Comparison of ENCODE assay signal across 29 mouse cellular contexts in the genomic region with DNA sequence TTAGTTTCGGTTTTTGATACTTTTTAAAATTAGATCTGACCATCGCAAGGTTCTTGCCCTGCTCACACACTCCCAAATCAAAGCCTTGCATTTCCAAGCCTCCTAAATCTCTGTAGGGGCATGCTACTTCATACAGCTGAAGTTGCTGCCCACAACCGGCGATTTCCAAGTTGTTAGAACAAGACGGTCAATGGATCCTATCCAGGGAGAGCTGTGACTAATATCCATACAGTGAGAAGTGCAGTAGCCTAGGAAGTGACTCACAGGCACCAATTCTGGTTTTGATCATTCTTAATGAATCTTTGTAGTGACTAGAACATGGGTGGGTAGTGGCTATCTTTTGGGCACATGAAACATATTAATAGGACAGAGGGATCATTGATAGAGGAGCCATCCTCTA. TPM values are rescaled to one million over a fixed set of nuclear protein-coding genes. Genes with fewer than 3 reads are reported as not detected.
DNase-seq lines count a peak whose midpoint lies in the region; ATAC-seq and TF ChIP-seq lines count a peak whose summit lies in the region.
"Had no signal": no experiment of that assay in that cellular context is flagged by ENCODE, and none has a peak within 500 bp of the region (broad histone marks: within the 10 kb centered on the region; RNA-seq: fewer than 3 reads in every experiment).

No protein-coding gene starts in this region.

- ATAC-seq in cerebellum, adult (ENCODE audit: insufficient number of reproducible peaks, low FRiP score, low TSS enrichment) = no peak
- ATAC-seq: activated CD4-positive, CD25-positive, alpha-beta regulatory T cell, adult 4 months; forebrain, embryonic 14.5 days; forebrain, embryonic 16.5 days; Patski had no signal

- no peak for TF ChIP-seq CTCF in C2C12 (IDR thresholded peaks at IDR 0.05; ENCODE audit: control insufficient read depth, insufficient read depth, insufficient read length)

- H3K36me3 ChIP-seq in C2C12 (ENCODE audit: control insufficient read depth, insufficient read depth) = no peaks in the 10 kb centered on the region
- H3K36me3 ChIP-seq: embryonic facial prominence, embryonic 10.5 days; embryonic facial prominence, embryonic 12.5 days; forebrain, embryonic 10.5 days; forebrain, embryonic 12.5 days had no signal

- DNase-seq in 3134 (ENCODE audit: extremely low read depth, insufficient read length, low spot score) (peak; percentile 28), 3T3-L1 (ENCODE audit: low read depth, low spot score) (peak; percentile 86)
- peak; percentile 29 for DNase-seq in brain, adult 2 months (ENCODE audit: low read depth, low spot score)
- no peak for DNase-seq in spleen, postnatal 36 days (ENCODE audit: low spot score in 2 of 2)
- no peak for DNase-seq in kidney, adult 18-20 months
- no peak for DNase-seq in thymus, postnatal 4 days
- DNase-seq: adrenal gland, adult 8-10 months; adrenal gland, postnatal 14 days; adrenal gland, postnatal 36 days; B cell, adult 2 months; cerebellum, adult 11-12 months; cerebellum, adult 2 months; cerebellum, adult 9-10 months; cerebellum, postnatal 10 days; cerebellum, postnatal 25 days had no signal

- H3K79me2 ChIP-seq in C2C12 (ENCODE audit: control insufficient read depth, insufficient read depth) = no peaks in the 10 kb centered on the region

- no peaks in the 10 kb centered on the region for H3K79me3 ChIP-seq in C2C12 (ENCODE audit: low read depth)

- no peak overlapping the region for H3K4me3 ChIP-seq in C2C12 (ENCODE audit: insufficient read depth, poor library complexity, severe bottlenecking)
- H3K4me3 ChIP-seq: embryonic facial prominence, embryonic 10.5 days; embryonic facial prominence, embryonic 12.5 days; forebrain, embryonic 10.5 days; forebrain, embryonic 12.5 days had no signal

- peaks cover 16% of the 10 kb centered on the region for H3K27me3 ChIP-seq in C2C12 (ENCODE audit: control insufficient read depth, insufficient read depth, insufficient read length)
- H3K27me3 ChIP-seq: embryonic facial prominence, embryonic 12.5 days; forebrain, embryonic 12.5 days had no signal

- H3ac ChIP-seq in C2C12 (ENCODE audit: control insufficient read depth, insufficient read length, low read depth) = no peak overlapping the region

TF ChIP-seq in C2C12, 6 proteins besides CTCF, POLR2A, EP300 and RAD21:
- TF ChIP-seq FOSL1 (IDR thresholded peaks at IDR 0.05; ENCODE audit: insufficient read depth, low read length, poor library complexity, severe bottlenecking) (peak; percentile 28), CEBPB (IDR thresholded peaks at IDR 0.05; ENCODE audit: low read depth) (no peak)
TF ChIP-seq in C2C12: peak in this region for 1.

RNA-seq across cellular contexts. Expression of a gene that starts 3.5 kb away (rescaled TPM):
- polyA plus RNA-seq in C2C12 (2012; fragmentation: generic; extraction: Trizol) = not detected
- polyA plus RNA-seq: activated CD4-positive, CD25-positive, alpha-beta regulatory T cell, adult 4 months; brain, embryonic 14.5 days; cerebellum, adult 2 months; cortical plate, adult 2 months; embryonic facial prominence, embryonic 10.5 days; embryonic facial prominence, embryonic 12.5 days; embryonic facial prominence, embryonic 14.5 days; forebrain, embryonic 10.5 days; forebrain, embryonic 12.5 days; forebrain, embryonic 14.5 days; forebrain, embryonic 16.5 days; frontal cortex, adult 2 months; Patski had no signal

RNA-seq across cellular contexts. Expression of a gene that starts 13.3 kb away (rescaled TPM):
- polyA plus RNA-seq in C2C12 (2012; fragmentation: generic; extraction: Trizol) = not detected
- polyA plus RNA-seq: activated CD4-positive, CD25-positive, alpha-beta regulatory T cell, adult 4 months; brain, embryonic 14.5 days; cerebellum, adult 2 months; cortical plate, adult 2 months; embryonic facial prominence, embryonic 10.5 days; embryonic facial prominence, embryonic 12.5 days; embryonic facial prominence, embryonic 14.5 days; forebrain, embryonic 10.5 days; forebrain, embryonic 12.5 days; forebrain, embryonic 14.5 days; forebrain, embryonic 16.5 days; frontal cortex, adult 2 months; Patski had no signal

RNA-seq across cellular contexts. Expression of a gene that starts 16.9 kb away (rescaled TPM):
- not detected for polyA plus RNA-seq in C2C12 (2012; fragmentation: generic; extraction: Trizol)
- polyA plus RNA-seq: activated CD4-positive, CD25-positive, alpha-beta regulatory T cell, adult 4 months; brain, embryonic 14.5 days; cerebellum, adult 2 months; cortical plate, adult 2 months; forebrain, embryonic 10.5 days; forebrain, embryonic 12.5 days; forebrain, embryonic 14.5 days; forebrain, embryonic 16.5 days; frontal cortex, adult 2 months; Patski had no signal

RNA-seq across cellular contexts. Expression of a gene that starts 27.9 kb away (rescaled TPM):
- not detected for polyA plus RNA-seq in C2C12 (2012; fragmentation: generic; extraction: Trizol)
- polyA plus RNA-seq: activated CD4-positive, CD25-positive, alpha-beta regulatory T cell, adult 4 months; brain, embryonic 14.5 days; cerebellum, adult 2 months; cortical plate, adult 2 months; embryonic facial prominence, embryonic 10.5 days; embryonic facial prominence, embryonic 12.5 days; embryonic facial prominence, embryonic 14.5 days; forebrain, embryonic 10.5 days; forebrain, embryonic 12.5 days; forebrain, embryonic 14.5 days; forebrain, embryonic 16.5 days; frontal cortex, adult 2 months; Patski had no signal

RNA-seq across cellular contexts. Expression of a gene that starts 44.0 kb away (rescaled TPM):
- polyA plus RNA-seq in C2C12 (2012; fragmentation: generic; extraction: Trizol) = 0.13 TPM
- polyA plus RNA-seq: activated CD4-positive, CD25-positive, alpha-beta regulatory T cell, adult 4 months had no signal

Comparison
In these comparisons a context has a peak if more than half of its experiments do, and no peak if none do; other contexts are left out.
1. DNase-seq: peak in 3134 (single experiment), 3T3-L1 (single experiment) and brain, adult 2 months (single experiment); none in spleen, postnatal 36 days (0 of 2), kidney, adult 18-20 months (single experiment) and thymus, postnatal 4 days (single experiment).